Mouse (Mus musculus) ES-E14 (cell line): ENCODE measurements at regions not wholly inside any gene's neighbourhood (a gene's known extent, or its start where the extent isn't known, plus 50 kb on each side); places are given as distances from the start of the nearest gene placed in this dataset.
"Not testable (repeated sequence)": the region's sequence is repeated elsewhere in the genome, so short reads cannot be mapped to it uniquely, and the experiment has no call there.

Experiments used
- CHD2 ChIP-seq: IDR thresholded peaks from 2 replicates; pipeline ENCODE4 v1.6.1; 2014; ENCODE audit warnings: mild to moderate bottlenecking, low read depth, low read length, inconsistent platforms
- HCFC1 ChIP-seq: IDR thresholded peaks from 2 replicates; pipeline ENCODE4 v1.6.1; 2012; ENCODE audit warnings: low read length, inconsistent platforms, borderline replicate concordance; ENCODE audit not compliant: insufficient read depth
- MAFK ChIP-seq: IDR thresholded peaks from 2 replicates; pipeline ENCODE4 v1.6.1; 2014; ENCODE audit warnings: mild to moderate bottlenecking, low read depth, low read length, inconsistent platforms; ENCODE audit not compliant: insufficient read depth
- ZC3H11A ChIP-seq: IDR thresholded peaks from 2 replicates; pipeline ENCODE4 v1.6.1; 2012; ENCODE audit warnings: low read depth, mild to moderate bottlenecking, inconsistent platforms, low read length, borderline replicate concordance
- ZNF384 ChIP-seq: IDR thresholded peaks from 2 replicates; pipeline ENCODE4 v1.6.1; 2012; ENCODE audit warnings: low read depth, low read length, inconsistent platforms

- not testable (repeated sequence) for TF ChIP-seq ZNF384, MAFK, CHD2, HCFC1, ZC3H11A
Measured at GRCm38 (mm10) chr13:6998508-6999278, 350.1 kb upstream of the Pfkp start.
